Mouse (Mus musculus): ENCODE results near the gene Npb.
A peak's percentile ranks its signal among the peaks of the same experiment; 100 is the strongest.

DNA sequence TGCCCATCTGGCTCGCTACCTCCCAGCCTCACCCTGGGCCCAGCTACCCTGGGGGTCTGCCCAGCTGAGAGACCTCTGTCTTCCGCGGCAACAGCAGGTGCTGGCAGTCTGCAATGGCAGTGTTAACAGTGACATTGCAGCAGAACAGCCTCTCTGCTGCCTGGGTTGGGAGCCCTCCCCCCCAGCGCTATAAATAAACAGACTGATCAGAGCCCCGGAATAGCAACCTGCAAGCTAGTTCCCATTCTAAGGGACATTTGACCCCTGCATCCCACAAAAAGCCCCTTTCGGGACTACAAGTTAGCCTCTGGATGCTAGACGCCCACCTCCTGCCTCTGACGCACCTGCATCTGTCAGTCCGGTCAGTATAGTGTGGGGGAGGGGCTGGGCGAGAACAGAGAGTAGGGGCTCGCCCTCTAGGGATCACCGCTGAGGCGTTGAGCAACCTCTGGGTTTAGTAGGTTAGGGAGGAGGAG, 39.8 kb downstream of the Npb start, which contains the start of gene Myadml2:
- TF ChIP-seq EP300 (IDR thresholded peaks at IDR 0.05; ENCODE audit: low read depth) (no peak), CTCF (IDR thresholded peaks at IDR 0.05; ENCODE audit: low read depth) (0 out of 2 replicates have a peak, but pooled peaks have one; percentile 5)

All from liver, embryonic 14.5 days (tissue).